Mouse (Mus musculus): ENCODE measurements at regions not wholly inside any gene's neighbourhood (a gene's known extent, or its start where the extent isn't known, plus 50 kb on each side); places are given as distances from the start of the nearest gene placed in this dataset.

- TF ChIP-seq CHD2 (IDR thresholded peaks at IDR 0.05; ENCODE audit: low read depth, low read length) (no peak), HCFC1 (IDR thresholded peaks at IDR 0.05; ENCODE audit: borderline replicate concordance, insufficient read depth, low read length) (no peak), ZC3H11A (IDR thresholded peaks at IDR 0.05; ENCODE audit: borderline replicate concordance, low read depth, low read length) (no peak), ZNF384 (IDR thresholded peaks at IDR 0.05; ENCODE audit: low read depth, low read length) (no peak)
Observed at GRCm38 (mm10) chr12:106479878-106480194, 469.8 kb downstream of the Vrk1 start.

All from ES-E14 (cell line).